Mouse (Mus musculus): Measurements from ENCODE around the gene Kcna3.

DNA sequence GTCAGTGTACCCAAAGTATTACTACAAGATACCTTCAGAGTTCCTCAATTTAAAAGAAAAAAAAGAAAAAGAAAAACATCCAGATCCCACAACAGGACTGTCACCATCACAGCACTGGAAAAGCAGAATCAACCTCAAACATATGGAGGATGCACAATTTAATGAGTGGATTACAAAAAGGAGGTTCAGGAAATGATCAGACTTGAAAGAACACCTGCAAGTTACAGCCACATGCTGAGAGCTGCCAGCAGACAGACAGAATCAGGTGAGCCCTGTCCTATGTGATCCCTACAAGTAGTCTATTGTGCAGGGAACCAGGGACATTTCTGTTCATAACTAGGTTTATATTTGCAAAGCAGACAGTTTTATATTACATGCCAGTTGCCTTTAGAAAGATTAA, 3.3 kb downstream of the Kcna3 start:
- no peak for TF ChIP-seq CTCF (IDR thresholded peaks at IDR 0.05; ENCODE audit: insufficient read depth, low read depth, low read length)
- TF ChIP-seq POLR2A (IDR thresholded peaks at IDR 0.05; ENCODE audit: insufficient read depth, low read depth, low read length), result no peak
